Mouse (Mus musculus): ENCODE results near the gene Prkag1.
A peak's percentile ranks its signal among the peaks of the same experiment; 100 is the strongest.

Gene Prkag1

GRCm38 (mm10) chr15:98830736-98831683 is at the start of gene Prkag1:
Prkag1 (minus strand) TSS chr15:98831521.
- peak; percentile 96 to 97 for DNase-seq (ENCODE audit: low spot score in 2 of 2)

- DNase-seq (ENCODE audit: low spot score in 2 of 2): peak; percentile 74 to 86
Measured at GRCm38 (mm10) chr15:98877331-98877730, 46.0 kb upstream of the Prkag1 start.

GRCm38 (mm10) chr15:98871916-98872888 is 40.9 kb upstream of the Prkag1 start:
- peak; percentile 89 to 94 for DNase-seq (ENCODE audit: low spot score in 2 of 2)

GRCm38 (mm10) chr15:98871070-98871915 is 40.0 kb upstream of the Prkag1 start, which contains the start of gene Kmt2d:
Kmt2d (minus strand) TSS chr15:98871204.
- DNase-seq (ENCODE audit: low spot score in 2 of 2): peak; percentile 45 to 80

- DNase-seq (ENCODE audit: low spot score in 2 of 2): peak in 1 of 2 experiments; percentile 79
Measured at GRCm38 (mm10) chr15:98870179-98871069, 39.1 kb upstream of the Prkag1 start.

- peak in 1 of 2 experiments; percentile 70 for DNase-seq (ENCODE audit: low spot score in 2 of 2)
Measured at GRCm38 (mm10) chr15:98869342-98870178, 38.2 kb upstream of the Prkag1 start.

- peak in 1 of 2 experiments; percentile 63 for DNase-seq (ENCODE audit: low spot score in 2 of 2)
Measured at GRCm38 (mm10) chr15:98868346-98869063, 37.2 kb upstream of the Prkag1 start.

GRCm38 (mm10) chr15:98867321-98867720 is 36.0 kb upstream of the Prkag1 start:
- DNase-seq (ENCODE audit: low spot score in 2 of 2): peak; percentile 63 to 80

GRCm38 (mm10) chr15:98866501-98866900 is 35.2 kb upstream of the Prkag1 start:
- no peak for DNase-seq (ENCODE audit: low spot score in 2 of 2)

- DNase-seq (ENCODE audit: low spot score in 2 of 2): peak in 1 of 2 experiments; percentile 58
Measured at GRCm38 (mm10) chr15:98865771-98866170, 34.5 kb upstream of the Prkag1 start.

GRCm38 (mm10) chr15:98864951-98865350 is 33.6 kb upstream of the Prkag1 start:
- no peak for DNase-seq (ENCODE audit: low spot score in 2 of 2)

GRCm38 (mm10) chr15:98863451-98863958 is 32.2 kb upstream of the Prkag1 start:
- DNase-seq (ENCODE audit: low spot score in 2 of 2): no peak

- DNase-seq (ENCODE audit: low spot score in 2 of 2): peak in 1 of 2 experiments; percentile 64
Measured at GRCm38 (mm10) chr15:98861701-98862410, 30.5 kb upstream of the Prkag1 start.

- peak in 1 of 2 experiments; percentile 58 for DNase-seq (ENCODE audit: low spot score in 2 of 2)
Measured at GRCm38 (mm10) chr15:98860921-98861320, 29.6 kb upstream of the Prkag1 start.

- DNase-seq (ENCODE audit: low spot score in 2 of 2): no peak
Measured at GRCm38 (mm10) chr15:98859319-98860043, 28.2 kb upstream of the Prkag1 start.

- DNase-seq (ENCODE audit: low spot score in 2 of 2): no peak
Measured at GRCm38 (mm10) chr15:98854214-98854613, 22.9 kb upstream of the Prkag1 start.
